Mouse (Mus musculus): ENCODE measurements around the gene Rbm18.

Gene Rbm18

DNA sequence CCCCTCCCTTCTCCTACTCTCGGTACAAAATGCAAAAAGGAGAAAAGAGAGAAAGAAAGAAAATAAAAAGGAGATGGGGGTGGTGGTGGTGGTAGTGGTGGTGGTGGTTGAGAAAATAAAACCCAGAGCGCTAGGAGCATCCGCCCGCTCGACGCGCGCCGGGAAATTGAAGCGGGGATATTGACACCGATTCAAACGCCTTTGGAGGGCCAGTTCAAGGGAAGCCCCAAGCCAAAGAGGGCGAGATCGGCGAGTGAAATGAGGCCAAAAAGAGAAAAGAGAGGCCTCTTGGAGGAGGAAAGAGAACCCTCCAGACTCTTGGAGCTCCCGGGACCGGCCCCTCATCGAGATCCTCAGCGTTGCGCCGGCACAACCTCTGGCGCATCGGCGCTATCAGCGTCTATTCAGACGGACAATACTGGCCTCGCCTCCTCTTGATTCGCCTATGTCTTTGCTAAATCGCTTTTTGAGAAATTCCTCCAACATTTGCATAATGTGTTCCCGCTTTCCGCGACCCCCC, 32.1 kb downstream of the Rbm18 start:
- DNase-seq = no peak

DNA sequence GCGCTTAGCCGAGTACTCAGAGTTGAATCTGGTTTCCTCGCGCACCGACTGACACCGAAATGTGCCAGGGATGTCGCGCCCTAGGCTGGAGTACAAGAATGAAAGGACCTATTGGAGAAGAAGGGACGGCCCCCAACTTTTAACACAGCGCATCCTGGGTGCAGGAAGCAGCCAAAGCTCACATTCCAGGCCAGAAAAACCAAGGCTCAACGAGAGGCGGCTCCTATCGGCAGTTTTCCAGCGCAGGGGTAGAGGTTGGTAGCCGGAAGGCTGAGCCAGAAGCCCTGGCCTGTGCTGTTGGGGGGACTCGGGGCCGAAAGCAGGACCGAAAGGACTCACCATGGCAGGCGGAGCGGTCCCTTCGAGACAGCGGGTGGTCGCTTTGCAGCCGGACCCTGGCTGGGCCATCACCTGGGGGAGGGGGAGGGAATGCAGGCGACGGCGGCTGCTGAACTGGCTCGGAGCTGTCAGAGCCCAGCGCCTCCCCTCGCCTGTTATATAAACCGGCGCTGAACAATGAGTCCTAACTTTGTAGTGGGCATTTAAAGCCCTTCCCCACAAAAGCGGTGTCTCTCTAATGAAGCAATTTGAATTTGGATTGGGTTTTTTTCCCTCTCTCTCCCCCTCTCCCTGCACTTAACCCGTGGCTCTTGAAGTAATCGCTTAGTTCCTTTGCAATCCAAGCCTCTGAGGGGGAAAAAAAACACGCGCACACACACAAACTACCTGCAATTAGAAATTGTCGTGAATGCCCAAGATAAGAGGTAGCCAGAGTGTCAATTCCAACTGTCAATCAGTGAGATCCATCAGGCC, 32.8 kb downstream of the Rbm18 start:
- DNase-seq = peak in 1 of 2 experiments; percentile 13

DNA sequence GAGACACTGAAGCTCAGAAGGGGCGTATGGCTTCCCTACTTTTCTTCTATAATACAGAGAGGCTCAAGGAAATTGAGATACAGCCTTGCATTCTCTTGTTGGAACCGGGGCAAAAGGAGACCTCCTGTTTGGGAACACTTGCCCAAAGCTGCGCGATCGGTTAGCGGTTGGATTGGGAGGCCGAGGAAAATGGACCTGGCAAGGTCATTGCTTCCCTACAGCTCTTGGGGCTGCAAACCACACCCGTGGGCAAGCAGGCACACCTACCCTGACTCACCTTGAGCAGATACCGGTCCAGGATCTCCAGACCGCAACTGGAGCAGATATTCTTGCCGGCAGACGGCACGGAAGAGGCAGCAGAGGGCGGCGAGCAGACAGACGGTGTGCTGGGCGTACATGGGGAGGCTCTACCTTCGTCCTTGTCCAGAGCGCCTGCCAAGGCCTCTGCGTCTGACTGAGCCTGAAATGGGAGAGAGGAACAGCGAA, 33.5 kb downstream of the Rbm18 start:
- no peak for DNase-seq

DNA sequence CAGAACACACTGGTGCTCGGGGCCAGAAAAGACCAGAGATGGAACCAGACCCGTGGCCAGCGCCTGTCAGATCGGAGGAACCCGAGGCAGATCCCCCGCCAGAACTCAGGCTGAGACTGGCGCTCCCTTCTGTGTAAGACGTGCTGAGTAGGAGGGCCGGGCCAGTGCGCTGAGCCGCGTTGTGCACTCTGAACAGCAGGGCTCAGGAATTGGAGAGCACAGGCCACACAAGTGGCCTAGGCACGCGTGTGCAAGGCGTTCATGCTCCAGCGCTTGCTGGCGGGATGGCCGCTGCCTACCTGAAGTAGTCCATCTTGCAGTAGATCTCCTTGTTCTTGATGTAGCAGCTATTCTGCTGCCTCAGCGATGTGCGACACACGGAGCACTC, 34.0 kb downstream of the Rbm18 start:
- DNase-seq = peak in 1 of 2 experiments; percentile 16

DNA sequence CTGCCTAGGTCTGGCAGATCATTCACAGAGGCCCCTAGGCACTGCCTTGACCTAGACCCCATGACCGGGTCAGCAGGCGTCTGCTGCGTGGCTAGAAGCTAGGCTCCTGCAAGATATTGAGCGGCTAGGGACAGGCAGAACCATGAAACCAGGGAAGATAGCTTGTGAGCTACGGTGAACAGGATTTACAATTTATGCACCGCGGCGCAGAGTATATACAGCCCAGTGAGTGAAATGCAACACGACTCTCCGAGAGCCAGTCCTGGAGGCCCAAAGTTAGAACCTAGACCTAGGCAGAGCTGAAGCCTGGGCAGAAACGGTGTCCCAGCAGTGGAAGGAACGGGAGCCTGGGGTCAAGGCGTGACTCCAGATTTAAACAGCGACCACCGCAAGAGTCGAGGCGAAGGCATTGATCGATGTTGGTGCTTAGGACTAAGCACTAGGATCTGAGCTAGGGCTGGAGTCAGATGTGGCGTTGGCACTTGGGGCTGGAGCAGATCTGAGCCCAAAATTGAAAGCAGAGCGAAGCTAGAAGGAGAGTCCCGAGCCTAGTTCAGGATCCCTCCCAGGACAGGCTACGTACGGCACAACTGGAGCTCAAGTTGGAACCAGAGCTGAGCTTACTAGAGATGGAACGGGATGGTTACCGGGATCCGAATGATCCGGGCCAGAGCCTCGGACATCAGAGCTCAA, 34.6 kb downstream of the Rbm18 start:
- no peak for DNase-seq

DNA sequence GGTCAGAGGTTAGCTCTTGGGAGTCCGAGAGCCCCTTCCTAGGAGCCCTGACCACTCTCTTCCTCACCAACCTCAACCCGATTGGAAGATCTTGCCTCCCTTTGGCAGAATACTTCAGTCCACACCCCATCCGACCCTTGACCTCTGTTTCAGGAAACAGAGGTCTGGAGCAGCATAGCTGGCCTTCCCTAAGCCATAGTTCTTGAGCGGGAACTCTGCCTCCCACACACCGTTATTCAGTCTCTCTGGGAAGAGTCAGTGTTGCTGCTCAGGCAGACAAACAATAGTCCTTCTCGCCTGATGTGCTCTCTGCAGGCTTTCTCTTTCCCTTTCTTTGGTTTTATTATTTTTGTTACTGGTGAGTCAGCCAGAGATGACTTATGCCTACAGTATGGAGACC, 36.8 kb downstream of the Rbm18 start:
- no peak for DNase-seq

DNA sequence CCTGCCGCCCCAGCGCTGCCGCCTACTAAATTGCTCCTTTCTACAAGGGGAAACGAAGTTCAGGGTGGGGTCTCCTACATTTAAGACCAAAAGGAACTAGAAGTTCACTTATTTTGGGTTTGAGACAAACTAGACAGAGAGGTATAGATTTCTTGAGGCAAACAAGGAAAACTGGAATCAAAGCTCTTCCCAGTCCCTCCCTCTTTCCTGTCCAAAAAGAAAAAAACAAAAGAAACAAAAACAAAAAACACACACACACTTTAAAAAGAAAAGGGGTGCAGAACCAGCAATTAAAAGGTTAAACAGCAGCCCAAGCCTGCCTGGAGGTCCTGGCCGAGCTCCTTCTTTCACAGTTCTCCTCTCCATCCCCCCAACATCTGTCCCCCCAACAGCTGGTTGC, 38.6 kb downstream of the Rbm18 start:
- no peak for DNase-seq

DNA sequence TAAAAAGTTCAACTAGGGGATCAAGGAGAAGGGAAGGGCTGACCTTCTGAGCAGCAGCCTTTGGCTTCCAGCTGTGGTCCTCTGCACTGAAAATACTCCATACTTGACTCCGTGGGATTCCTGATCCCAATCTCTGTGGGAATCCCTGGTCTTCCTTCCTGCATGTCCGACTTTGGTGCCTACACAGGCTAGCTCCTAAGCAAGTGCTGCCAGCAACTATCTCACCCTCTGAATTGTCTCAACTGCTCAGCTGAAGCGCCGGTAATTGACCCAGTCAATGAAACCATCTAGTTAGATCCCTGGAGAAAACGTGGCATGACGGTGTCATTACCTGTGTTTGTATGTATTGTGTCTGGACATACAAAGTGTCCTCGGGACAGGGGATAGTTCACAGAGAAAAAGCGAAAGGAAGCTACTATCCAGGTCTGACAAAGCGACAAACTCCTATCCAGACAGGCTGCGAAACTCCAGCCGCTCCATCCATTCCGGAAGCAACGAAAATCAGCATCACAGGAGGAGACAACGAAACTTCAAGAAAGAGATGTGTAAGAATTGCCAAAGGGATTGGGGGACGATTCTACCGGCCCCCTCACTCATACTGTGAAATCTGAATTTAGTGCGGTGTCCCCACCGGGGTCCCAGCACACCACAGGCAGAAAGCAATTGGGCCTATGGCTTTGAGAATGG, 39.3 kb downstream of the Rbm18 start:
- DNase-seq = no peak

DNA sequence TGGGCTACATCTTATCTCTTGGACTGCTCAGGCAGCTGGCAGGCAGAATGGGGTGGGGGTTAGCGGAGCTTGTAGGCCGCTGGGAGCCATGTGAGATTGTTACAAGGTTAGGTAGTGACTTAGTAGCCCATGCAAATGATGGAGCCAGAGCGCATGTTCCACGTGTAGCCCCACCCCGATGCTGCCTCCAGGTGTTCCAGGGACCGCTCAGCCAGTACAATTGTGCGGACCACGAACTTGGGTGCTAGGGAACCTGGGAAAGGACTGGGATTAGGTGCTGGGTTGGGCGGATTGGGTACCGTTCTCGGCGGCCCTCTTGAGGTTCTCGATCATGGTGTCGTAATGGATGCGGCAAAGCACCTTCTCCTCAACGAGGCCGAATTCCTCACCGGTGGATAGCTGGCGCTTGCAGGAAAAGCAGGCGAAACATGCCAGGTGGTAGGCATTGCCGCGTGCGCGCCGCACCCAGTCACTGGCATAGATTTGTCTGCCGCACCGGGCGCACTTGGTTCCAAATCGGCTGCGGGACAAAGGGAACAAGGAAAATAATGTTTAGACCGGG, 42.6 kb downstream of the Rbm18 start:
- no peak for DNase-seq

DNA sequence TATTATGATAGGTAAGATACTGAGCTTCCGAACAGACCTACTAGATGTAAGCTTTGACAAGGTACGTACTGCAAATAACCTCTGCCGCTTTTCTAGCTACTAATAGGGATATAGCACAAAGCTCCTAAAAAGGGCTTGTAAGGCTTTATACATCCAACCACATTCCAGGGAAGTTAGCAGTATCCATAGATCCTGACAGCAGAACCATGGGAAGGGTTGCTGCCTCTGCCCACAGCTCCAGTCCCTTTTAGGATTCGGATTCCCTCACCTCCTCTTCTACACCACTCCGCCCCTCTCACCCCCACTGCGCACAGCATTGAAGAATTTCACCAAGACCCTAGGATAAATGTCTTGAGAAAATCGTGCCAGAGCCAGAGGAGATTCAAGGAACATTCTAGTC, 43.3 kb downstream of the Rbm18 start:
- no peak for DNase-seq

DNA sequence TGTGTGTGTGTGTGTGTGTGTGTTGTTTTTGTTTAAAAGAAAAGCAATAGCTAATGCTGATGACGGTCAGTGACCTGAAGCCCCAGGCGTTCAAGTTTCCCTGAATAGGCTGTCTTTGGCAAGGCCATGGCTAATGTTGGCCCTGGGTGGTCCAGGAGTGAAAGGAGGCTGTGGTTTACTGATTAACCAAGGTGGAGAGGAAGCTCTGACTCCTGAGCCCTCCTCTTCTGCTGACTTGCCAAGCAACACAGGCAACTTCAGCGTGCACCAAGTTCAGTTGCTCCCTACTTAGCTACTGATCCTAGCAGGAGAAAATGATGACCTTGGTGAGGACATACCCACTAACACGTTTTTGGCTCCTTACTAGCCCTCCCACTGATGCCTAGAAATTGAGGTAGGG, 43.8 kb downstream of the Rbm18 start:
- DNase-seq = peak; percentile 43 to 73

DNA sequence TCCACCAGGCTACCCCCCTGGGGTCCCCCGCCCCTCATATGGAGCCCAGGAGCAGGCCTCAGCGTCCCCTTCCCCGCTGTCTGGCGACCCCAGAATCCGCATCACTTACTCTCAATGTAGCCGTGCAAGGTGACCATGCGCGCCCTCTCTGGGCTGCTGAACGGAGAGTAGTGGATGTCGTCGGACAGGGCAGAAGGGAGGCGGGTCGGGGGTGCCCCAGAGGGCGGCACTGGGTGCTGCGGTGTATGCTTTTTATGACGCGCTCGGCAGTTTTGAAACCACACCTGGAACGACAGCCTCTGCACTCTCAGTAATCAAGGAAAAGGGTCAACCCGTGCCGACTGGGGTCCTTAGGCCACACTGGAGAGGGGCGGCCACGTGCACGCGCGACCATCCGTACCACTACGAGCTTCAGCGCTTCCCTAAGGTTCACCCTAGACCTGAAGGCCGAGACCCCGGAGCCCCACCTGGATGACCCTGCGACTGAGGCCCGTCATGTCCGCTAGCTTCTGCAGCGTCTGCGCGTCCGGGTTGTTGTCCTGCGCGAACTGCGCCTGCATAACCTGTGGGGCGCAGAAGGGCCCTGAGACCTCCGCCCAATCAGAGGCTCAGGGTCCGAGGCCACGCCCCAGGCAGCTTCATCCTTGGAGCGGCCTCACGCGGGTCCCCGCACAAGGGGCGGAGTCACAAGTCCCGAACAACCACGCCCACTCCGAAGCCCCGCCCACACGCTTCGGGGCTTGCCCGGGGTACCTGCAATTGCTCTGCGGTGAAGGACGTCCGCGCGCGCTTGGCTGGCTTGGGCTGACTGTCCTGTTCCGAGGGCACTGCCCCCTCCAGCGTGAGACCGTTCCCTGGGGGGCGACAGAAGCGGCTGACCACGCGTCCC, 45.5 kb downstream of the Rbm18 start:
- DNase-seq = peak; percentile 71 to 78

DNA sequence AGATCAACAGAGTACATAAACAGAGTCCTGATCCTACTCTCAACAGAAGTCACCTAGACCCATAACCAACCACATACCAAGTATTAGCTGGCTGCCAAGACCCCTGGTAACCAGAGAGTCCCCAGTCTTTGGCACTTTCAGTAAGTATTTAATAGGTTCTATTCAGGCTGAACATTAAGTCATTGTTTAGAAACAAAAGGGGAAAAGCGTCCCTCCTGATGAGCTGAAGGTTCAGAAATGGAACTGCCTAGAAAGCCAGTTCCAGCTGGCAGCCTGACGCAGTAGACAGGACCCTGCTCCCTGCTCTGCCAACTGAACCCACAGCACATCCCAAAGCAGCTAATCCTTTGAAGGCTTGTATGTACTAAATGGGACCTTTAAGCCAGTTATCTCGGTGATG, 47.4 kb downstream of the Rbm18 start:
- no peak for DNase-seq

DNA sequence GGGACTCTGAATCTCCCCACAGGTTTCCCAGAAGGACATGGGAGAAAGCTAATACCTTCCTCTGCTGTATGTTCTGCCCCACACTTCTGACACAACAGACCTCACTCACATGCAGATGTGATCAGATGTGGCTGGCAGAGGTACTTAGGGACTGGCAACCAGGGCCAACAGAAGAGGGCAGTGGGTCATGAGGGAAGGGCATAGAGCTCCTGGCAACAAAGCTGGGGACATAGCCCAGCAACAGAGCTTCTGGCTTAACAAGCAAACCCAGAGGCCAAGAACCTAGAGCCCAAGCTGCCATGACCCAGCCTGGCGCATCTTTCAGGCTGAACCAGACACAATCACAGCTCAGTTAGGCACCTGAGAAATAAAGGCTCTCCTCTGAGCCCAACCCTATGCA, 51.5 kb downstream of the Rbm18 start:
- no peak for DNase-seq

DNA sequence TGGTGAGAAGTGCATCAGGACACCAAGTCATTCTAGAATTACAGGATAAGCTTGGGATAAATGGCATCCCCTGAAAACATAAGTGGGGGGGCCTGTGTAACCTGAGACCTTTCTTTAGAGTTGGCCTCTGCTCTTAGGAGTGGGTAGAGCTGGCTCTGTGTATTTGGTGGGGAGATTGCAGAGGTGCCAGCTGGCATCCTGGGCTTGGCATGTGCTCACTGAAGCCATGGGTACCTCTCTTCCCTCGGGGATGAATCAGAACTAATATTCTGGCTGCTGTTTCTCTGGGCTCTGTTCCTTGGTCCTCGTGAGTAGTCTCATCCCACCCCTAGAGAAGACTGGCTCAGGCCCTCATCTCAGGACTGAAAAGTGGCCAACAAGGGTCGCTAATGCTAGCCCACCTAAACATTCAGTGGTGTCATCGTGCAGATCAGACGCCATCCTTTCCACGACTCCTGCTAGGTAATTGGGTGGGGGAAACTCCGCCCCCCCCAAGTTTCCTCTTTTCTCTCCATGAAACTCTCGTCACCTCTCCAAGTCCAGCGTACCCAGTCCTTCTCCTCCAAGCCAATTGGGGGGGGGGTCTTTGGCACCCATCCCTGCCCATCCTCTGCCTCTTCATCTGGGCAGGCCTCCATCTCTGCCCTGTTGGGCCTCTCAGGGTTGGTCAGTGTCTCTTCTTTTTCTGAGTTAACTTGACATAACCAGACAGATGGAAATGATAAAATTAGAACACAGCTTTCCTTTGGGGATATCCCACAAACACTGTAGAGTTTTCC, 53.6 kb downstream of the Rbm18 start:
- no peak for DNase-seq

DNA sequence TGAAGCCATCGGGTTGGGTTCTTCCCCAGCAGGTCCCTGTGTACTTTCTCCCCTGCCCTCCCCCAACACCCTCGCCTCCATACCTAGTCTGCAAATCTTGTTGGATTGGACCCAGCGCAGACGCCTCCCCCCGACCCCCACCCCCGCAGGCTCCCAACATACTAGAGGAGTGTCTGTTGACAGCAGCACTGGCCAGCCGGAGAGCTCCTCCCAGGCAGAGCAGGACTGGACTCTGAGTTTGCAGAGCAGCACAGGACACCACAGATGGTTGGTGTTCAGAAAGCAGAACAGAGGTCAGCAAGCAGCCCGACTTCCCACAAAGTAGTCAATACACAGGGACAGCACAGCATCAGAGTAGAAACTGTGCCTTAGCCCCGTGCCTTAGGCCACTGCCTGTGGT, 55.1 kb downstream of the Rbm18 start:
- DNase-seq = peak; percentile 34 to 76

DNA sequence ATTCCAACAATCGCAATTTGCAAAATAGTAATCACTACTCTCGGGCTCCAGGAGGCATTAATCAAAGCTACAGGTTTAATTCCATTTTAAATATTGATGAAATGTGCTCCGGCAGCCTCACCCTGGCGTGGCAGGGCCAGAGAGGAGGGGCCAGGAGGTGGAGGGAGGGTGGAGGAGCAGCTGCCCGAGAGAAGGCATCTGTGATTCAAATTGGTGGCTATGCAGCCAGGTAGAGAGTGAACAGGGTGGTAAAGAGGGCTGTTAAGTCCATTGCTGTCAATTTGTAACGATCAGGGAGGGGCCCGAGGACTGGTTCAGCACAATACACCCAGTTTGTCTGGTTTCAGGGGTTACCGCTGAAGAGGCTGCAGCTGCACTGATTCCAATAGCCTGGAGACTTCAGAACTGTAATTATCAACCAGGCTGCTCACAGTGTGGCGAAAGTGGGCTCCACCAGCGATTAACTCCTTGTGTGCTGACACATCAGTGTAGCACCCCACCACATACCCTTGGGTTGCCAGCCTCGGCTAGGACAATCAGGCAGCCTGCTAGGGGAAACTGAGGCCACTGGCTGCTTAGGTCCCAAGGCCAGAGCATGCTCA, 59.3 kb downstream of the Rbm18 start:
- no peak for DNase-seq

DNA sequence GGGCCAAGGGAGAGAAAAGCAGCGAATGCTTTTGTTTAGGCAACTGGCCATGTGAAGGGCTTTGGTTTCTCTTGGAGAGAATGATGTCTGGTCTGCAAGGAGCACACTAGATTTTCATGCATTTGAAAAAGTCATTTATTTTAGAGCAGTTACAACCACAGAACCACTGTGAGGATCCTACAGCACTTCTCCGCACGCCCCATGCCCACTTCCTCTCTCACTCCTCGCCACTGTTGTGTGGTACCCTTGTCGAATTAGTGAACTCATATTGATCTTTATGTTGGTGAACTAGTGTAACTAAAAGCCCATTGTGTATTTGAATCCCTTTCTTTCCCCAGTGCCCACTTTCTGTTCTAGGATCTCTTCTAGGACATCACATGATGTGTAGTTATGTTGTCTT, 61.4 kb downstream of the Rbm18 start:
- DNase-seq = no peak

DNA sequence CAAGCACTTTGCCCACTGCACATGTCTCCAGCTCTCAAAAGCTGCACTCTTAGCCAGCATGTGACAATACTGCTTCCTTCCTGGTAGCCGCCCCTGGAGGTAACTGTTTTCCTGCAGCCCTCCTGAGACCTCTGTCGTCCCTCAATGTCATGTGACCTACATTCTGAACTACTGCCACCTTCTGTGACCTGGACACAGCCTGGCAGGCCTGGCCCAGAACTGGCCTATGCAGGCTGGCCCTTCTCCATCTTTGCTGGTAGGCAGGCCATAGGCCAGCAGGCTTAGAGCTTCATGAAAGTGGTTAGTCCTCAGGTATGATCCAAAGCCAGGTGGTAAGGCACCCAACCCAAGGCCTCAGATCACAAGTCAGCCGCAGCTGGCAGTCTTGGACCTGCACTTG, 62.8 kb downstream of the Rbm18 start:
- DNase-seq = peak in 1 of 2 experiments; percentile 14

DNA sequence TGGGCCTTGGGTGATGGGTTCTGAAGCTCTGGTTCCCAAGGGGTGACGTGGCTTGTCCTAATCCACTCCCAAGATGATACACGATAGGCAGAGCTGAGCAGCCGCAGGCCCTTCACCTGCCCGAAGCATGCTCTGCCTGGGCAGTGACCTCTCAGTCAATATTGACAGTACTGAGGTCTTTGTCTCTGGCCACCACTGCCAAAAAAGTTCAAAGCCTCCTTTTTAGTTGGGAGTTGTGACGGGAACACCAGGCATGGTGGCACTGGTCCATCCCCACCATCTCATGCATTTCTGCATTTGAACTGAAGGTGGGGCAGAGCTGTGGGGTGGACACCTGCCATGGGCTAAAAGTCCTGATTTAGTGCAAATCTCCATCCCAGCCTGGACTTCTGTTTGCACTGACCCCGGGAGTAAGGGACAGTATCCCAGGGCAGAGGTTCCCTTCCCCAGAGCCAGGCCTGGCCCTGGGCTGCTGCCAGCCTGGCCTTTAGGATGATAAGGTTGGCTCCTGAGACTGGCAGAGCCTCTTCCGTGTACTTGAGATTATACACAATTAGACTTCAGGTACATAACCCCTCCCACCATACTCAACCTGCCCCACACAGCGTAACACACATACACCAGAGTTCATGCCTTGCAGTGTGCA, 64.8 kb downstream of the Rbm18 start:
- DNase-seq = no peak
